Mouse (Mus musculus): Measurements from ENCODE around the gene Slc25a29. TPM values are rescaled to one million over a fixed set of nuclear protein-coding genes. Genes with fewer than 3 reads are reported as not detected.

The Slc25a29 gene
- polyA plus RNA-seq, 1 experiment from 2014 or later, result 3.1 TPM

GRCm38 (mm10) chr12:108834337-108834736 lies 1.3 kb downstream of the Slc25a29 start:
- Histone ChIP-seq H3K36me3 (no peaks in the 10 kb centered on the region), H3K4me3 (no peak overlapping the region), H3K27ac (no peak overlapping the region), H3K9ac (no peak overlapping the region), H3K4me1 (replicated peaks) (peaks cover 30% of the 10 kb centered on the region), H3K9me3 (replicated peaks) (no peaks in the 10 kb centered on the region), H3K27me3 (no peaks in the 10 kb centered on the region), H3K4me2 (peak overlapping the region; percentile 98; the same call in 1 of the 2 replicates)
- no peak for ATAC-seq (replicated peaks; ENCODE audit: insufficient number of reproducible peaks, insufficient read depth, low FRiP score, low read depth)
- WGBS, result 85% methylated on average over 3 of the region's 3 CpGs

GRCm38 (mm10) chr12:108833408-108833807 lies 2.3 kb downstream of the Slc25a29 start:
- Histone ChIP-seq H3K4me2 (no peak overlapping the region), H3K9ac (no peak overlapping the region), H3K36me3 (no peaks in the 10 kb centered on the region), H3K9me3 (replicated peaks) (no peaks in the 10 kb centered on the region), H3K4me1 (replicated peaks) (peaks cover 30% of the 10 kb centered on the region), H3K27ac (no peak overlapping the region), H3K4me3 (no peak overlapping the region), H3K27me3 (no peaks in the 10 kb centered on the region)
- no peak for ATAC-seq (replicated peaks; ENCODE audit: insufficient number of reproducible peaks, insufficient read depth, low FRiP score, low read depth)
- 86% methylated on average over 3 of the region's 3 CpGs for WGBS

- H3K27ac ChIP-seq, result no peak overlapping the region
- H3K4me2 ChIP-seq, result no peak overlapping the region
- H3K9ac ChIP-seq, result no peak overlapping the region
- no peaks in the 10 kb centered on the region for H3K9me3 ChIP-seq (replicated peaks)
- H3K27me3 ChIP-seq, result no peaks in the 10 kb centered on the region
- WGBS, result 84% methylated on average over 8 of the region's 8 CpGs
- H3K36me3 ChIP-seq, result no peaks in the 10 kb centered on the region
- H3K4me1 ChIP-seq (replicated peaks), result peaks cover 26% of the 10 kb centered on the region
- no peak for ATAC-seq (replicated peaks; ENCODE audit: insufficient number of reproducible peaks, insufficient read depth, low FRiP score, low read depth)
- no peak overlapping the region for H3K4me3 ChIP-seq
Observed at GRCm38 (mm10) chr12:108832851-108833250, 2.8 kb downstream of the Slc25a29 start.

- H3K27ac ChIP-seq, result no peak overlapping the region
- no peak for ATAC-seq (replicated peaks; ENCODE audit: insufficient number of reproducible peaks, insufficient read depth, low FRiP score, low read depth)
- H3K27me3 ChIP-seq, result no peaks in the 10 kb centered on the region
- no peak overlapping the region for H3K9ac ChIP-seq
- H3K4me3 ChIP-seq, result no peak overlapping the region
- no peak overlapping the region for H3K4me2 ChIP-seq
- H3K9me3 ChIP-seq (replicated peaks), result no peaks in the 10 kb centered on the region
- peaks cover 18% of the 10 kb centered on the region for H3K4me1 ChIP-seq (replicated peaks)
- no peaks in the 10 kb centered on the region for H3K36me3 ChIP-seq
- WGBS, result 67% methylated on average over 9 of the region's 9 CpGs
Observed at GRCm38 (mm10) chr12:108831966-108832643, 3.6 kb downstream of the Slc25a29 start.

- H3K9me3 ChIP-seq (replicated peaks), result no peaks in the 10 kb centered on the region
- no peak overlapping the region for H3K4me2 ChIP-seq
- ATAC-seq (replicated peaks; ENCODE audit: insufficient number of reproducible peaks, insufficient read depth, low FRiP score, low read depth), result no peak
- H3K27ac ChIP-seq, result no peak overlapping the region
- H3K9ac ChIP-seq, result no peak overlapping the region
- no peaks in the 10 kb centered on the region for H3K36me3 ChIP-seq
- H3K4me1 ChIP-seq (replicated peaks), result peaks cover 10% of the 10 kb centered on the region
- H3K27me3 ChIP-seq, result no peaks in the 10 kb centered on the region
- no peak overlapping the region for H3K4me3 ChIP-seq
- WGBS, result 75% methylated on average over 6 of the region's 6 CpGs
Observed at GRCm38 (mm10) chr12:108830358-108830757, 5.3 kb downstream of the Slc25a29 start.

GRCm38 (mm10) chr12:108829636-108830035 lies 6.0 kb downstream of the Slc25a29 start:
- no peaks in the 10 kb centered on the region for H3K9me3 ChIP-seq (replicated peaks)
- H3K4me1 ChIP-seq (replicated peaks), result 0 out of 2 replicates have a peak, but pooled peaks cover 3% of the 10 kb centered on the region
- ATAC-seq (replicated peaks; ENCODE audit: insufficient number of reproducible peaks, insufficient read depth, low FRiP score, low read depth), result no peak
- no peak overlapping the region for H3K9ac ChIP-seq
- H3K36me3 ChIP-seq, result no peaks in the 10 kb centered on the region
- H3K27me3 ChIP-seq, result no peaks in the 10 kb centered on the region
- no peak overlapping the region for H3K4me2 ChIP-seq
- no peak overlapping the region for H3K4me3 ChIP-seq
- WGBS, result 71% methylated on average over 5 of the region's 5 CpGs
- no peak overlapping the region for H3K27ac ChIP-seq

- Histone ChIP-seq H3K4me1 (replicated peaks) (no peaks in the 10 kb centered on the region), H3K27ac (no peak overlapping the region), H3K9ac (no peak overlapping the region), H3K27me3 (no peaks in the 10 kb centered on the region), H3K4me3 (no peak overlapping the region), H3K9me3 (replicated peaks) (no peaks in the 10 kb centered on the region), H3K4me2 (no peak overlapping the region), H3K36me3 (no peaks in the 10 kb centered on the region)
- WGBS, result 89% methylated on average over 6 of the region's 6 CpGs
- ATAC-seq (replicated peaks; ENCODE audit: insufficient number of reproducible peaks, insufficient read depth, low FRiP score, low read depth), result no peak
Observed at GRCm38 (mm10) chr12:108827641-108828040, 8.0 kb downstream of the Slc25a29 start.

- no peak for ATAC-seq (replicated peaks; ENCODE audit: insufficient number of reproducible peaks, insufficient read depth, low FRiP score, low read depth)
- no peak overlapping the region for H3K9ac ChIP-seq
- H3K4me2 ChIP-seq, result no peak overlapping the region
- no peaks in the 10 kb centered on the region for H3K27me3 ChIP-seq
- H3K4me3 ChIP-seq, result no peak overlapping the region
- no peaks in the 10 kb centered on the region for H3K36me3 ChIP-seq
- no peak overlapping the region for H3K27ac ChIP-seq
- no peaks in the 10 kb centered on the region for H3K4me1 ChIP-seq (replicated peaks)
- 94% methylated on average over 28 of the region's 28 CpGs for WGBS
- no peaks in the 10 kb centered on the region for H3K9me3 ChIP-seq (replicated peaks)
Observed at GRCm38 (mm10) chr12:108826958-108827535, 8.6 kb downstream of the Slc25a29 start.

- Histone ChIP-seq H3K4me2 (no peak overlapping the region), H3K4me3 (no peak overlapping the region), H3K36me3 (no peaks in the 10 kb centered on the region), H3K27me3 (no peaks in the 10 kb centered on the region), H3K4me1 (replicated peaks) (no peaks in the 10 kb centered on the region), H3K9ac (no peak overlapping the region), H3K27ac (no peak overlapping the region), H3K9me3 (replicated peaks) (no peaks in the 10 kb centered on the region)
- WGBS, result 93% methylated on average over 19 of the region's 19 CpGs
- ATAC-seq (replicated peaks; ENCODE audit: insufficient number of reproducible peaks, insufficient read depth, low FRiP score, low read depth), result no peak
Observed at GRCm38 (mm10) chr12:108826282-108826957, 9.3 kb downstream of the Slc25a29 start.

GRCm38 (mm10) chr12:108825561-108826224 lies 10.0 kb downstream of the Slc25a29 start:
- Histone ChIP-seq H3K4me1 (replicated peaks) (no peaks in the 10 kb centered on the region), H3K4me2 (no peak overlapping the region), H3K27ac (no peak overlapping the region), H3K9me3 (replicated peaks) (no peaks in the 10 kb centered on the region), H3K4me3 (no peak overlapping the region), H3K9ac (no peak overlapping the region), H3K27me3 (no peaks in the 10 kb centered on the region), H3K36me3 (no peaks in the 10 kb centered on the region)
- no peak for ATAC-seq (replicated peaks; ENCODE audit: insufficient number of reproducible peaks, insufficient read depth, low FRiP score, low read depth)
- 92% methylated on average over 13 of the region's 13 CpGs for WGBS

GRCm38 (mm10) chr12:108824225-108824874 lies 11.3 kb downstream of the Slc25a29 start:
- WGBS, result 85% methylated on average over 15 of the region's 15 CpGs
- H3K27me3 ChIP-seq, result no peaks in the 10 kb centered on the region
- no peaks in the 10 kb centered on the region for H3K9me3 ChIP-seq (replicated peaks)
- H3K4me1 ChIP-seq (replicated peaks), result peaks cover 6% of the 10 kb centered on the region
- no peak overlapping the region for H3K4me3 ChIP-seq
- no peak overlapping the region for H3K9ac ChIP-seq
- H3K27ac ChIP-seq, result no peak overlapping the region
- H3K4me2 ChIP-seq, result no peak overlapping the region
- H3K36me3 ChIP-seq, result no peaks in the 10 kb centered on the region
- no peak for ATAC-seq (replicated peaks; ENCODE audit: insufficient number of reproducible peaks, insufficient read depth, low FRiP score, low read depth)
